Mouse (Mus musculus): Measurements from ENCODE around the gene Akr1b7. TPM values are rescaled to one million over a fixed set of nuclear protein-coding genes. Genes with fewer than 3 reads are reported as not detected.
"Not testable (repeated sequence)": the region's sequence is repeated elsewhere in the genome, so short reads cannot be mapped to it uniquely, and the experiment has no call there.

The Akr1b7 gene
- 1.7 and 1.9 TPM in 2 replicates for polyA plus RNA-seq (2012; rRNA removed)

GRCm38 (mm10) chr6:34412023-34412422 is at the start of gene Akr1b7:
Gene Akr1b7, plus strand, starts transcription at chr6:34412334.
- H3K27ac ChIP-seq (ENCODE audit: insufficient read depth, low read length): no peak within 1 kb of the TSS
- H3K27me3 ChIP-seq (ENCODE audit: control insufficient read depth, insufficient read depth, low read length): no peaks in the 10 kb centered on the region
- no peak for DNase-seq
- TF ChIP-seq POLR2A (IDR thresholded peaks at IDR 0.05; ENCODE audit: borderline replicate concordance, insufficient read depth, low read length) (no peak), CTCF (IDR thresholded peaks at IDR 0.05; ENCODE audit: borderline replicate concordance, insufficient read depth, low read depth, low read length) (no peak)
- no peaks in the 10 kb centered on the region for H3K4me1 ChIP-seq (ENCODE audit: control insufficient read depth, insufficient read depth, low read length)
- no peak within 1 kb of the TSS for H3K4me3 ChIP-seq (replicated peaks; ENCODE audit: insufficient read depth, low read depth, low read length)
- WGBS: 58% methylated on average over 6 of the region's 6 CpGs

DNA sequence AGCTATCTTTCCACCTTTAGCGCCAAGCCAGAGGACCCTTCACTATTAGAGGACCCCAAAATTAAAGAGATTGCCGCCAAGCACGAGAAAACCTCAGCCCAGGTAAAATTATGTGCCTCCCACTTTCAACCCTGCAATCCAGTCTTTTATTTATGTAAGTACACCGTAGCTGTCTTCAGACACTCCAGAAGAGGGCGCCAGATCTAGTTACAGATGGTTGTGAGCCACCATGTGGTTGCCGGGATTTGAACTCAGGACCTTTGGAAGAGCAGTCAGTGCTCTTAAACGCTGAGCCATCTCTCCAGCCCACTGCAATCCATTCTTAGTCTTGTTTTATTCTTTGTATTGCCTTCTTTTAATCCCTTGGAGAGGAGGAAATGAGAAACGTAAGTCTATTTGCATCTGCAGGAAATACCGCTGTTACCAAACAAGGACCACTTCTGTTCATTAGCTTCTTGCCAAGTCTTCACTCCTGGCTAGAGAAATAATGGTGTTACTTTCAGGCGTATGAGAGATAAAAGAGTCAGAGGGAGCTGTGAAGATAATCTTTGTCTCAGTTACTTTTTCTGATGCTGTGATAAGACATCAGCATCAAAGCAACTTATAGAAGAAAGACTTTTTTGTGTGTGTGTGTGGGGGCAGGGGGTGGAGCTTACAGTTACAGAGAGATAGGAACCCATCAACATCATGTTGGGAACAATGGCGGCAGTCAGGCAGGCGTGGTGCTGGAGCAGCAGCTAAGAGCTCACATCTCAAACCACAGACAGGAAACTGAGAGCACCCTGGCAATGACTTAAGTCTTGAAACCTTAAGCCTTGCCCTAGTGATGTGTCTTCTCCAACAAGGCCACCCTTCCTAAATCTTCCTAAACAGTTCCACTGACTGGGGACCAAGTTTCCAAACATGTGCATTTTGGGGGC is 47.7 kb upstream of the Akr1b7 start:
- Histone ChIP-seq H3K4me1 (ENCODE audit: control insufficient read depth, insufficient read depth, low read length) (no peaks in the 10 kb centered on the region), H3K4me3 (replicated peaks; ENCODE audit: insufficient read depth, low read depth, low read length) (no peak overlapping the region), H3K27ac (ENCODE audit: insufficient read depth, low read length) (no peak overlapping the region), H3K27me3 (ENCODE audit: control insufficient read depth, insufficient read depth, low read length) (no peaks in the 10 kb centered on the region)
- TF ChIP-seq CTCF (IDR thresholded peaks at IDR 0.05; ENCODE audit: borderline replicate concordance, insufficient read depth, low read depth, low read length) (no peak), POLR2A (IDR thresholded peaks at IDR 0.05; ENCODE audit: borderline replicate concordance, insufficient read depth, low read length) (no peak)
- 88% methylated on average over 12 of the region's 12 CpGs for WGBS
- no peak for DNase-seq

- Histone ChIP-seq H3K4me3 (replicated peaks; ENCODE audit: insufficient read depth, low read depth, low read length) (no peak overlapping the region), H3K27me3 (ENCODE audit: control insufficient read depth, insufficient read depth, low read length) (no peaks in the 10 kb centered on the region), H3K4me1 (ENCODE audit: control insufficient read depth, insufficient read depth, low read length) (no peaks in the 10 kb centered on the region), H3K27ac (ENCODE audit: insufficient read depth, low read length) (no peak overlapping the region)
- TF ChIP-seq CTCF (IDR thresholded peaks at IDR 0.05; ENCODE audit: borderline replicate concordance, insufficient read depth, low read depth, low read length) (no peak), POLR2A (IDR thresholded peaks at IDR 0.05; ENCODE audit: borderline replicate concordance, insufficient read depth, low read length) (no peak)
- DNase-seq: no peak
- WGBS: 89% methylated on average over 9 of the region's 9 CpGs
These were observed 44.1 kb upstream of the Akr1b7 start for GRCm38 (mm10) chr6:34367998-34368397.

DNA sequence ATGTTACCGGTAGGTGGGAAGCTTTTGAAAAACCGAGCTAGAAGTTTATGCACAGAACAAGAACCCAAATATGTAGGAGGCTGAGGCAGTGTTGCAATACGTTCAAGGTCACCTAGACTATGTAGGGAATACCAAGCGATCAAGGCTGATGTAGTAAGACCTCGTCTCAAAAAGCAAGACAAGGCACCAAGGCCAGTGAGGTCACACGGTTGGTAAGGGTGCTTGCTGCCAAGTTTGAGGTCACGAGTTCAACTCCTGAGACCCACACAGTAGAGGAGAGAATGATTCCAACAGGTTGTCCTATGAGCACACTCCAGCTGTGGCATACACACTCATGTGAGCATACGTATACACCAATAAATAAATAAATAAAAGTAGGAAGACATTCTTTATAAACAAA is 42.1 kb upstream of the Akr1b7 start:
- H3K27me3 ChIP-seq (ENCODE audit: control insufficient read depth, insufficient read depth, low read length): no peaks in the 10 kb centered on the region
- H3K4me3 ChIP-seq (replicated peaks; ENCODE audit: insufficient read depth, low read depth, low read length): no peak overlapping the region
- TF ChIP-seq CTCF (IDR thresholded peaks at IDR 0.05; ENCODE audit: borderline replicate concordance, insufficient read depth, low read depth, low read length) (no peak), POLR2A (IDR thresholded peaks at IDR 0.05; ENCODE audit: borderline replicate concordance, insufficient read depth, low read length) (no peak)
- WGBS: 78% methylated on average over 8 of the region's 8 CpGs
- no peak overlapping the region for H3K27ac ChIP-seq (ENCODE audit: insufficient read depth, low read length)
- no peaks in the 10 kb centered on the region for H3K4me1 ChIP-seq (ENCODE audit: control insufficient read depth, insufficient read depth, low read length)
- DNase-seq: no peak

GRCm38 (mm10) chr6:34371700-34372351 is 40.3 kb upstream of the Akr1b7 start:
- H3K27ac ChIP-seq (ENCODE audit: insufficient read depth, low read length): no peak overlapping the region
- DNase-seq: peak; percentile 64 to 73
- H3K27me3 ChIP-seq (ENCODE audit: control insufficient read depth, insufficient read depth, low read length): no peaks in the 10 kb centered on the region
- TF ChIP-seq CTCF (IDR thresholded peaks at IDR 0.05; ENCODE audit: borderline replicate concordance, insufficient read depth, low read depth, low read length) (peak; percentile 40; the same call in 1 of the 2 replicates), POLR2A (IDR thresholded peaks at IDR 0.05; ENCODE audit: borderline replicate concordance, insufficient read depth, low read length) (no peak)
- H3K4me3 ChIP-seq (replicated peaks; ENCODE audit: insufficient read depth, low read depth, low read length): no peak overlapping the region
- 23% methylated on average over 18 of the region's 18 CpGs for WGBS
- no peaks in the 10 kb centered on the region for H3K4me1 ChIP-seq (ENCODE audit: control insufficient read depth, insufficient read depth, low read length)

DNA sequence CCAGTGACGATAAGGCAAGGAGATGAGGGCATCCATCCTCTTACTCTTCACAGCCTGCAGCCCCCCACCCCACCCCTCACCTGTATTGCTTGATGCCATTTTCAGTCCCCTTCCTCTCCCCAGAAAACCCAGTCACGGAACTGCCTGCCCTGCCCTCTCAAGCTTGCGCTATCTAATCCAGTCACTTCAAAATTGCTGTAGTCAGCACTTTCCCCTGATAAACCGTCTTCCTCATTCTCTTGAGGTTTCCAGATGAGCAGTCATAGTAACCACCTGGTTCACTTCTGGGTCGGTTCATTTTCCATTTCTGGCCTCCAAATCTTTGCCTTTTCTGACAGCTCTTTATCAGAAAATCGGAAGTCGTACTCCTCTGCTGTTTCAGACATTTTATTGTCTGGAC is 38.3 kb upstream of the Akr1b7 start:
- no peak for DNase-seq
- no peaks in the 10 kb centered on the region for H3K4me1 ChIP-seq (ENCODE audit: control insufficient read depth, insufficient read depth, low read length)
- H3K27ac ChIP-seq (ENCODE audit: insufficient read depth, low read length): no peak overlapping the region
- no peak overlapping the region for H3K4me3 ChIP-seq (replicated peaks; ENCODE audit: insufficient read depth, low read depth, low read length)
- WGBS: 86% methylated on average over 7 of the region's 7 CpGs
- TF ChIP-seq CTCF (IDR thresholded peaks at IDR 0.05; ENCODE audit: borderline replicate concordance, insufficient read depth, low read depth, low read length): no peak
- no peak for TF ChIP-seq POLR2A (IDR thresholded peaks at IDR 0.05; ENCODE audit: borderline replicate concordance, insufficient read depth, low read length)
- no peaks in the 10 kb centered on the region for H3K27me3 ChIP-seq (ENCODE audit: control insufficient read depth, insufficient read depth, low read length)

- not testable (repeated sequence) for H3K27ac ChIP-seq (ENCODE audit: insufficient read depth, low read length); H3K27me3 ChIP-seq (ENCODE audit: control insufficient read depth, insufficient read depth, low read length); DNase-seq; H3K4me3 ChIP-seq (replicated peaks; ENCODE audit: insufficient read depth, low read depth, low read length); H3K4me1 ChIP-seq (ENCODE audit: control insufficient read depth, insufficient read depth, low read length)
- WGBS: 78% methylated on average over 5 of the region's 5 CpGs
These were observed 36.2 kb upstream of the Akr1b7 start for GRCm38 (mm10) chr6:34375888-34376287.

DNA sequence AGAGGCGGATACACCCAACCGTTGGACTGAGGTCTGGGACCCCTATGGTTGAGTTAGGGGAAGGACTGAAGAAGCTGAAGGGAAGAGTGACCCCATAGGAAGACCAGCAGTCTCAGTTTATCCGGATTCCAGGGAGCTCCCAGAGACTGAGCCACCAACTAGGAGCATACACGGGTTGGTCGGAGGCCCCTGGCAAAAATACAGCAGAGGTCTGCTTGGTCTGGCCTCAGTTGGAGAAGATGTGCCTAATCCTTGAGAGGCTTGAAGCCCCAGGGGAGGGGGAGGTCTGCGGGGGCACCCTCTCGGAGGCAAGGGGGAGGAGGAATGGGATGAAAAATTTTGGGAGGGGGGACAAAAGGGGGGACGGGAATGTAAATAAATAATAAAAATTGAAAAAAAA is 28.7 kb upstream of the Akr1b7 start:
- TF ChIP-seq POLR2A (IDR thresholded peaks at IDR 0.05; ENCODE audit: borderline replicate concordance, insufficient read depth, low read length) (no peak), CTCF (IDR thresholded peaks at IDR 0.05; ENCODE audit: borderline replicate concordance, insufficient read depth, low read depth, low read length) (no peak)
- Histone ChIP-seq H3K27ac (ENCODE audit: insufficient read depth, low read length) (no peak overlapping the region), H3K27me3 (ENCODE audit: control insufficient read depth, insufficient read depth, low read length) (no peaks in the 10 kb centered on the region), H3K4me1 (ENCODE audit: control insufficient read depth, insufficient read depth, low read length) (no peaks in the 10 kb centered on the region), H3K4me3 (replicated peaks; ENCODE audit: insufficient read depth, low read depth, low read length) (no peak overlapping the region)
- DNase-seq: peak; percentile 5 to 10
- 45% methylated on average over 8 of the region's 8 CpGs for WGBS

Measured in cerebellum, adult 2 months (tissue).